Mouse (Mus musculus) layer of hippocampus, adult 11-12 months (tissue): ENCODE measurements around the gene Acmsd.

ENCODE experiments used
- DNase-seq: peaks from one replicate; pipeline ENCODE4 v3.0.0; 2022; ENCODE audit warnings: low spot score

Gene Acmsd

DNA sequence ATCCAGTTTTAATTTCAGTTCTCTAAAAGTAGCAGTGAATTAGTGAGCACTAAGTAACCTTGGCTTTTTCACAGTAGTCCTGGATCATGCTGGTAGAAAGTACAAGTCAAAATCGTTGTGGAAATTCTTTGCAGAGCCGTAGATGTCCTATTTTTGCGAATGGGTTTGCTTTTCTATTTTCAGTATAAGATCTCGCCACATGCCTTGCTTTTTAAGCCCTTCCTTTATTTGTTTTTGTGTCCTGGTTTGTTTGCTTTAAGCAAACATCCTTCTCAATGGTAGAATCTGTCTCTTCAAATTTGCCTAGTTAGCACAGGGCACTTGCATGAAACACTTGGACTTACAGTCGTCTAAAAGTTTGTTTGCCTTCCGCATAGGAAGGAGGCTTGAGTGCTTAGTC lies 47.0 kb downstream of the Acmsd start:
- DNase-seq = no peak

DNA sequence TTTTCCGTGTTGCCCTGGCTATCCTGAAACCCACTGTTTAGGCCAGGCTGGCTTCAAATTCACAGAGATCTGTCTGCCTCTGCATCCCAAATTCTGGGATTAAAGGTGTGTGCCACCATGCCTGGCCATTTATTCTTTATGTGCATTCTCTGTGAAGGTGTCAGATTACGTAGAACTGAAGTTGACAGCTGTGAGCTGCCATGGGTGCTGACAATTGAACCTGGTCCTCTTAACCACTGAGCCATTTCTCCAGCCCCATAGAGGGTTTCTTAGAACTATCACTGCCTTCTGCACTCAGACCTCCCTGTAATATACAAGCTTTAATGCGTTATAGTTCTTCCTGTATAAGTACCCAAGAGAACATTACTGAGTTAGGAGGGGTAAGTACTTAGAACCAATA lies 49.4 kb downstream of the Acmsd start:
- no peak for DNase-seq

DNA sequence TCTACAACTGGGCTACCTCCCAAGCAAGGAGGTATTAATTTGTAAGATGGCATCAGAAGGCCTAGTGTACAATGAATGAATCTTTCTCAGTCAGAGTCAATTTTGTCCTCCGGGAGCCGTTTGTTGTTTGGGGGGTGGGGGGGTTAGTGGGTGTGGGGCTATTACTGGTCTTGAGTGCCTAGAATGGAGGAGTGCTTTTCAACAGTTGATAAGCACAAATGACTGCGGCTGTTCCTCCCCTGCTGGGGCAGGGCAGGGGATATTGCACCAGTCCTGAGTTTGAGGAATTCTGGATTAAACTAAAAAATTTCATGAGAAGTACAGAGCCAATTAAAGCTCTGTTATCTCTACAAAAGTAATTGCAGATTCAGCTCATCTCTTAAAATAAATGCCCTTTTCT lies 50.9 kb downstream of the Acmsd start:
- no peak for DNase-seq

DNA sequence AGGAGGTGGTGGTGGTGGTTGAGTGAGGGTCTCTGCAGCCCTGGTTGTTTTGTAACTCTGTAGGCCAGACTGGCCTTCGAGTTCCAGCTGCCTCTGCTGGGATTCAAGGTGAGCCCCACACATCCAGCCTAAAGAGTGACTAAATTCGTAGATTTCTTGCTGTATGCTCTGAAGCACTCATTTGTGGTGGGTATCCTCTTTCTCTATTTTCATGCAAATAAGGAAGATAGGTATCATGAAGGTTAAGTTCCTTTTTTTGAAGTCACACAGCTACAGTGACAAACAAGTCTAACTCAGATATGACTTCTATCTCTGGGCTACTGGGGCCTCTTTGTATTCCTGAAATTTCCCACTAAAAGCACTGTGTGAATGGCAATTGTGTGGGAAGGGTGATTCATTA lies 51.6 kb downstream of the Acmsd start:
- DNase-seq = no peak

DNA sequence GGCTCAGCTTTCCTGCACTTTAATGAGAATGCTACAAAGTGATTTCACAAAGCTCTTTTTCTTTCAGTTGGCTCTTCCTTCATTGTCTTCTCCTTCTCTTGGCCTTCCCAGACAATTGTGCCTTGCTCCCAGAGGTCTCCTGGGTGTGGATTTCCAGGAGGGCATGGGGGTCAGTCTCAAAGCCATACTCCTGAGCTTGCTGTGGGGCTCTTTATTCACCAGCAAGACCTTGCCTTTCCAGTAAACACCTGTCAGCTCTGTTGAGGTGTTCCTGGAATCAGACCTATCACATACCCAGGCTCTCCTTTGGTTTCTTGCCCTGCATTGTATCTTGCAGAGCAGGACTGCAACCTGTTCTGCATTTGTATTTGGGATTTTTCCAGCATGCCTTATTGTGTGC lies 54.6 kb downstream of the Acmsd start:
- no peak for DNase-seq

DNA sequence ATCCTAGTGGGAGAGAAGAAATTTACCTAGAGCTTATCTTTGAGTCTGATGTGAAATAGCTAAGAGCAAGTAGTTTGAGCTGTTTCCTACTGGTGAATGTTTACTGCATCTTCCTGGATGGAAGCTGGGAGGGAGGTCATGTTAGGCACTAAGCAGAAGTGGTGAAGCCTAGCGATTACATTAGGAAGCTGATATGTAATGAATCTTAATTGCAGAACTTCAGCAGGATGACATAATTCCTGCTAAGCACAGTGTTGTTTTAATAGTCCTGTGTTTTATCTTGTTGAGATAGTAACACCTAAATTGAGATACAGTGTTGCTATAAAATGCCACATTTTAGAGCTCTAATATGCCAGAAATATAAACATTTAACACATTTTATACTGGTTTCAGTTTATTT lies 56.7 kb downstream of the Acmsd start:
- no peak for DNase-seq

DNA sequence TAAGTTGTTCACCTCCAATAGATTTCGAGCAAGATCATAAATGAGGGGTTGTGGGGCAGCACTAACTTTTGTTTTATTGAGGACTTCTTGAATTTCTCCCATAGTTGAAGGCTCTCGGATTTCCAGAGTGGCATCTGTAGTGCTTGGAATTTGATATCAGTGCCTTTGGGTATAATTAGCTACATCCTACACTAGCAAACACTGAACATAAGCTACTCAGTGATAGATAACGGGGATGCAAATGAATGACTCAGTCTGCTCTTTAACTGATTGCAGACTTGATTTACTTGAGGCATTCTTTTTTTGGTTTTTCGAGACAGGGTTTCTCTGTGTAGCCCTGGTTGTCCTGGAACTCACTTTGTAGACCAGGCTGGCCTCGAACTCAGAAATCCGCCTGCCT lies 59.7 kb downstream of the Acmsd start:
- DNase-seq = no peak

DNA sequence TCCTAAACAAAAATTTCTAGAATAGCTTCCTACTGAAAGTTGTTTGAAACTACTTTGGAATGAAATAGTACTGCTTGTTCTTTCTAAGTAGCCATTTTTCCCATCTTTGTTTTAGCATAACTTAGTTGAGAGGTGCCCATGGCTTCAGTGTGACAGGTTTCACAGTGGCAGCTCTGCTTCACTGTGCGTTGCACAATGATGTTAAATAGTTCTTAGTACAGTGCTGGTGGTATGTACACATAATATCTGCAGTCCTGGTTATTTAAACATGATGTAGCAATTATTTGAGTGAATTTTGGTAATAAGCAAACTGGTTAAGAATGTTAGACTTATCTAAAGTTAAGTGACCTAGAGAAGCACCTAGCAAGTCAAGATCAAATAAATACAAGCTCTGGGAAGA lies 64.2 kb downstream of the Acmsd start:
- no peak for DNase-seq

DNA sequence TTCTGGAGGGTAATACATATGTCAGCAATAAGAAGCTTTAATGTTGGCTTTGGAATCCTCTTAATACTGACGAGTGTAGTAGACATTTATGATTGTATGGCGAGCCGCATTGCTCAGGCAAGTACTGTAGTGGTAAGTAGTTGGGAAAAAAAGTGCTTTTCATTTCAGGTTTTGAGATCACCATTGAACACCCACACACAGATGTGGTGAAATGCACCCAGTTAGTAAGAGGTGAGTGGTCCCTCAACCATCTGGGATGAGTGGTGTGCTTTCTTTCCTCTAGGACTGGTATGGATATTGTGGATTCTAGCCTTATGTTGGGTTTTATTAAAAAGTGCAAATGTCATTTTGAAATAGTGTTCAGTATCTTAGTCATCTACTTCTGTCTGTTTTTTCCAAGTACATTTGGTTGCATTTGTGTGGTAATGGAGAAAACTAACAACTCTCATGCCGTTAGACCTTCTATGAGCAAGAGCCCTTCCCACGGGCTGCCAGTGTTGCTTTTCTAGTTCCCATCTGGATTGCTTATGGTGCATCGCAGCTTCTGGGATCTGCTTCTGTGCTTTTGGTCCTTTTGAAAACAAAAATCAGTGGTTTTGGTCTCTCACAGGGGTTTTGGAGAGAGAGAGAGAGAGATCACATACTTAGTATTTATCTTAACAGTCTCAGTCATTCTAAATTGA lies 66.0 kb downstream of the Acmsd start:
- no peak for DNase-seq

DNA sequence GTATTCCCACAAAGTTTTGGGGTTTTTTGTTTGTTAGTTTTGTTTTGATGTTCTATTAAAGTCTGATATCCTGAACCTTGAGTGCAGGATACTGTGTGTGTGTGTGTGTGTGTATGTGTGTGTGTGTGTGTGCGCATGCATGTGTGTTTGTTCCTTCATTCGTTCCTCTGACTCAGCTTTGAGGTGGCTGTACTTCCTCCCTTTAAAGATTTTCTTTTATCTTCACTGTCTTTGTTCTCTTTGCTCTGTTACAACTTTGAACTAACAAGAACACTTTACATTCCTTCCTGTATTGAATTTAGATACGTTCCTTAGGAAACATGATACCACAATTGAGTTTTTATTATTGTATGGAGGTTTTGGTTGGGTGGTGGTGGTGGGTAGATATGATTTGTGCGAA lies 67.1 kb downstream of the Acmsd start:
- DNase-seq = no peak

DNA sequence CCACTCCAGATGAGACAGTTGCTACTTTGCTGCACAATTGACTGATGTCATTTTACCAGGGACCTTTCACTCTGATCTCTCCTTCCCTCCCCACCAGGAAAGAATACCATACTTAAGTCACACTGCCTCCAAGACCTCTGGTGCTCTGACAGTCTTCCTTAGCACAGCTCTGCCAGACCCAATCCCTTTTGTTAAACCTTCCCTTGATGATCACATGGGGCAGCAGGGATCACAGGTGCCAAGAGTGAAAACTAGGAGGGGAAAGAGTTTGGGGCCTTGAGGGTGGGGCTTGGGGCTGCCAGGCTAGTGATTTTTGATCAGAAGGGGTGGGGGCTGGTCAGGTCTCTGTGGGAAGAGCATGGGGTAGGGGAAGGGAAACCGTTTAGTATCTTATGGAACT lies 67.5 kb downstream of the Acmsd start:
- DNase-seq = no peak

DNA sequence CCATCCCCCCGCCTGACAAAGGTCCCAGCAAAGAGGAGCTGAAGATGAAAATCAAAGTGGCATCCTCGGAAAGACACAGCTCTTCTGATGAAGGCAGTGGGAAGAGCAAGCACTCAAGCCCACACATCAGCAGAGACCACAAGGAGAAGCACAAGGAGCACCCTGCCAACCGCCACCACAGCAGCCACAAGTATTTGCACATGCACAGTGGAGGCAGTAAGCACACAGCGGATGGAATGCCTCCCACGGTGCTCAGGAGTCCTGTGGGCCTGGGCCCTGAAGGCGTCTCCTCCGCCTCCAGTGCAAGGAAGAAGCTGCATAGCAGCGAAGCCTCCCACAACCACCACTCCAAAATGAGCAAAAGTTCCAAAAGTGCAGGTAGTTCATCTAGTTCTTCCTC lies 73.7 kb downstream of the Acmsd start:
- DNase-seq = no peak

DNA sequence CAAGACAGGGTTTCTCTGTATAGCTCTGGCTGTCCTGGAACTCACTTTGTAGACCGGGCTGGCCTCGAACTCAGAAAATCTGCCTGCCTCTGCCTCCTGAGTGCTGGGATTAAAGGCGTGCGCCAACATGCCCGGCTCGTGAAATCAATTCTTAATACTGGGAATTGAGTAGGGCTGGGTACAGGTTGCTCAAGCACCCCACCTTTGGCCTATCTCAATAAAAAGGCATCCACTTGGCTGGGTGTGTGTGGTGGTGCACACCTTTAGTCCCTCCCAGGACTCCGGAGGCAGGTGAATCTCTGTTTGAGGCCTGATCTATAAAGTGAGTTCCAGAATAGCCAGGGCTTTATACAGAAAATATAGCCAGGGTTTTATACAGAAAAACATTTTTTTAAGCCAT lies 79.5 kb downstream of the Acmsd start:
- DNase-seq = no peak

DNA sequence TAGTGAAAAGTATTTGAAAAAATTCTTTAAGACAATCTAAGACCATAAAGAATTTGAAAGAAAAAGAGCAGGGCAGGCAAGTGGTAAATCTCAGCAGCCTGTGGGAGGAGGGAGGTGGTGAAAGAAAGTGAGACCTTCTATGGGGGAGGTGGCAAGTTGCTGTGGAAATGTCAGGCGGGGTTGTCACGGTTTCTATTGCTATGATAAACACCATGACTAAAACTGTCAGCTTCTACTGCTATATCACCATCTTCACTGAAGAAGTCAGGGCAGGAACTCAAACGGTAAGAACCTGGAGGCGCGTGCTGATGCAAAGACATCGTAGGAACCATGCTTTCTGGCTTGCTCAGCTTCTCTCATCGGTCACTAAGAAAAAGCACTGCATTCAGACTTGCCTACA lies 83.7 kb downstream of the Acmsd start:
- no peak for DNase-seq

DNA sequence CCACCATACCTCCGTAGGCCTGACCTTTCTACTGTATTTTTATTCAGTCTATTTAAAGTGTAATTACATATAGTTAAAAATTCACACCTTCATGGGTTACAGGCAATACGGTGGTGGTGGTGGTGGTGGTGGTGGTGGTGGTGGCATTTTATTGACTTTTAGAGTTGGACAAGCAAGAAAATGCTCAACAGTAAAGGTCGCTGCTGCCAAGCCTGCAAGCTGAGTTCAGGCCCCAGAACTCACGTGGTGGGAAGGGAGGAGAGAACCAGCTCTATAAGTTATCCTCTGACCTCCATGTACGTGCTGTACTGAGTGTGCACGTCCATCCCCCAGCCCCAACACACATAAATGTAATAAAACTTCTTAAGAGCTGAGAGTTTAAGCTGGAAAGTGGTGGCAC lies 87.2 kb downstream of the Acmsd start:
- DNase-seq = no peak
